27 mouse cellular contexts compared by ENCODE assay signal in the genomic region with DNA sequence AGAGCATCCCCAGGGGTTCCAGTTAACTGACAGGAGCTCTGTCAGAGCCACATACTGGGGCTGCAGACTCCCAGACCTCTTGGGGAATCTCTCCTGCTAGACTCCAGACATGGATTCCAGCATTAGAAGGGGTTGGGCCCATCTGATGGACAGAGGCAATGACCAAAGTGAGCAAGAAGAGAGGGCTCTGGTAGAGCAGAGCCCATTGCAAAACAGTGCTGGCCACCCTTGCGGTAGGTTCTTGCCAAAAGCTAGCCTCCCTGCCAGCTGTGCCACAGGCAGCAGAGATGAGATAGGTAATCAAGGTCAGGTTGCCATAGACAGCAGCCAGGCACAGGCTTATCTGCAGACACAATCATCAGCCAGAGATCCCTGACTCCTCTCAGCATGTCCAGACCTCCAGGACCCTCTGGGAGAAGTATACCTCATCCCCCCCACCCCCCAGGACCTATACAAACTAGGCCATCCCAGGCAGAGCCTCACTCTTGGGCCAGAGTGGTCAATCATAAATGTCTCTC.
A peak's percentile ranks its signal among the peaks of the same experiment; 100 is the strongest.
DNase-seq lines count a peak whose midpoint lies in the region; ATAC-seq and TF ChIP-seq lines count a peak whose summit lies in the region.
"Had no signal": no experiment of that assay in that cellular context is flagged by ENCODE, and none has a peak within 500 bp of the region (broad histone marks: within the 10 kb centered on the region; RNA-seq: fewer than 3 reads in every experiment).

No protein-coding gene starts in this region.

- no peak overlapping the region for H3K9ac ChIP-seq in hindbrain, embryonic 13.5 days
- H3K9ac ChIP-seq in hindbrain, postnatal 0 days (replicated peaks; ENCODE audit: low read length), result no peak overlapping the region
- no peak overlapping the region for H3K9ac ChIP-seq in midbrain, embryonic 12.5 days (replicated peaks)
- no peak overlapping the region for H3K9ac ChIP-seq in midbrain, embryonic 16.5 days (ENCODE audit: low read depth, low read length)
- H3K9ac ChIP-seq: embryonic facial prominence, embryonic 12.5 days; heart, embryonic 15.5 days; hindbrain, embryonic 14.5 days; kidney, embryonic 15.5 days; limb, embryonic 12.5 days; liver, embryonic 13.5 days had no signal

- no peak for TF ChIP-seq CTCF in hindbrain, postnatal 0 days (IDR thresholded peaks at IDR 0.05; ENCODE audit: low read depth)

- peak; percentile 47 for DNase-seq in adrenal gland, adult 2 months
- DNase-seq in adrenal gland, adult 8-10 months, result no peak
- DNase-seq in hindbrain, postnatal 0 days (ENCODE audit: low spot score), result no peak
- DNase-seq in adrenal gland, postnatal 25 days, result peak; percentile 21
- DNase-seq: cerebellum, adult 11-12 months; cerebellum, adult 9-11 months; embryo, embryonic 11 days; gastrocnemius, postnatal 10 days; heart, postnatal 36 days; kidney, adult 18-20 months; kidney, postnatal 25 days; liver, embryonic 13.5 days; lung, adult 2 months; right cerebral cortex, postnatal 4 days; thymus, adult 2 months; thymus, postnatal 4 days had no signal

- H3K27me3 ChIP-seq in hindbrain, embryonic 13.5 days, result no peaks in the 10 kb centered on the region; the same call in 1 of the 2 replicates
- no peaks in the 10 kb centered on the region for H3K27me3 ChIP-seq in hindbrain, postnatal 0 days (ENCODE audit: insufficient read depth, low read length)
- peaks cover 5% of the 10 kb centered on the region; the same call in 1 of the 2 replicates for H3K27me3 ChIP-seq in midbrain, embryonic 12.5 days
- no peaks in the 10 kb centered on the region for H3K27me3 ChIP-seq in midbrain, embryonic 16.5 days (ENCODE audit: control insufficient read depth, insufficient read depth, low read depth, low read length)
- H3K27me3 ChIP-seq: embryonic facial prominence, embryonic 12.5 days; heart, embryonic 15.5 days; kidney, embryonic 15.5 days; limb, embryonic 12.5 days; liver, embryonic 13.5 days had no signal

- peaks cover 45% of the 10 kb centered on the region for H3K4me1 ChIP-seq in hindbrain, embryonic 13.5 days (replicated peaks)
- H3K4me1 ChIP-seq in hindbrain, postnatal 0 days (ENCODE audit: insufficient read depth, low read length), result peaks cover 33% of the 10 kb centered on the region
- H3K4me1 ChIP-seq in midbrain, embryonic 12.5 days, result peaks cover 43% of the 10 kb centered on the region
- peaks cover 16% of the 10 kb centered on the region for H3K4me1 ChIP-seq in midbrain, embryonic 16.5 days (ENCODE audit: control insufficient read depth, insufficient read depth, low read length)
- H3K4me1 ChIP-seq: heart, embryonic 10.5 days; heart, embryonic 15.5 days; kidney, embryonic 15.5 days; liver, embryonic 13.5 days had no signal

- ATAC-seq in hindbrain, embryonic 13.5 days (ENCODE audit: low FRiP score), result no peak
- ATAC-seq in hindbrain, postnatal 0 days, result no peak
- ATAC-seq in midbrain, embryonic 12.5 days (ENCODE audit: low FRiP score, low read depth), result no peak
- no peak for ATAC-seq in midbrain, embryonic 16.5 days

- no peaks in the 10 kb centered on the region for H3K36me3 ChIP-seq in hindbrain, embryonic 13.5 days
- no peaks in the 10 kb centered on the region for H3K36me3 ChIP-seq in hindbrain, postnatal 0 days (ENCODE audit: insufficient read depth, low read length)
- no peaks in the 10 kb centered on the region for H3K36me3 ChIP-seq in midbrain, embryonic 12.5 days
- no peaks in the 10 kb centered on the region for H3K36me3 ChIP-seq in midbrain, embryonic 16.5 days (ENCODE audit: control insufficient read depth, insufficient read depth, low read length)
- H3K36me3 ChIP-seq: embryonic facial prominence, embryonic 12.5 days; G1E; heart, embryonic 10.5 days; heart, embryonic 15.5 days; kidney, embryonic 15.5 days; limb, embryonic 12.5 days; liver, embryonic 13.5 days had no signal

- no peaks in the 10 kb centered on the region for H3K9me3 ChIP-seq in hindbrain, embryonic 13.5 days
- H3K9me3 ChIP-seq in hindbrain, postnatal 0 days (ENCODE audit: low read length), result no peaks in the 10 kb centered on the region
- no peaks in the 10 kb centered on the region for H3K9me3 ChIP-seq in midbrain, embryonic 12.5 days
- H3K9me3 ChIP-seq in midbrain, embryonic 16.5 days (replicated peaks; ENCODE audit: control insufficient read depth, low read length, poor library complexity, severe bottlenecking), result no peaks in the 10 kb centered on the region
- H3K9me3 ChIP-seq: embryonic facial prominence, embryonic 12.5 days; heart, embryonic 10.5 days; heart, embryonic 15.5 days; kidney, embryonic 15.5 days; limb, embryonic 12.5 days had no signal

- no peak overlapping the region for H3K4me2 ChIP-seq in hindbrain, embryonic 13.5 days
- H3K4me2 ChIP-seq in hindbrain, postnatal 0 days (ENCODE audit: low read depth, low read length), result no peak overlapping the region
- no peak overlapping the region for H3K4me2 ChIP-seq in midbrain, embryonic 12.5 days (replicated peaks)
- no peak overlapping the region for H3K4me2 ChIP-seq in midbrain, embryonic 16.5 days (ENCODE audit: low read length)
- H3K4me2 ChIP-seq: embryonic facial prominence, embryonic 12.5 days; heart, embryonic 15.5 days; hindbrain, embryonic 14.5 days; kidney, embryonic 15.5 days; limb, embryonic 12.5 days; liver, embryonic 13.5 days had no signal

- WGBS in hindbrain, embryonic 13.5 days, result 75% methylated on average over 1 of the region's 1 CpGs
- WGBS in hindbrain, postnatal 0 days, result 82% methylated on average over 1 of the region's 1 CpGs
- WGBS in midbrain, embryonic 12.5 days, result 90% methylated on average over 1 of the region's 1 CpGs
- WGBS in midbrain, embryonic 16.5 days, result 100% methylated on average over 1 of the region's 1 CpGs

- H3K4me3 ChIP-seq in hindbrain, embryonic 13.5 days, result no peak overlapping the region
- no peak overlapping the region for H3K4me3 ChIP-seq in hindbrain, postnatal 0 days (ENCODE audit: low read length)
- H3K4me3 ChIP-seq in midbrain, embryonic 12.5 days, result no peak overlapping the region
- H3K4me3 ChIP-seq in midbrain, embryonic 16.5 days (ENCODE audit: low read depth, low read length), result no peak overlapping the region
- H3K4me3 ChIP-seq: embryonic facial prominence, embryonic 12.5 days; heart, embryonic 10.5 days; heart, embryonic 15.5 days; kidney, embryonic 15.5 days; limb, embryonic 12.5 days; liver, embryonic 13.5 days had no signal

- peak overlapping the region; percentile 55; the same call in 1 of the 2 replicates for H3K27ac ChIP-seq in hindbrain, embryonic 13.5 days
- H3K27ac ChIP-seq in hindbrain, postnatal 0 days, result no peak overlapping the region
- peak overlapping the region; percentile 39; the same call in 1 of the 2 replicates for H3K27ac ChIP-seq in midbrain, embryonic 12.5 days (replicated peaks)
- H3K27ac ChIP-seq in midbrain, embryonic 16.5 days (ENCODE audit: low read length), result no peak overlapping the region; the same call in 1 of the 2 replicates
- H3K27ac ChIP-seq: embryonic facial prominence, embryonic 12.5 days; heart, embryonic 10.5 days; heart, embryonic 15.5 days; kidney, embryonic 15.5 days; limb, embryonic 12.5 days; liver, embryonic 13.5 days; macrophage had no signal

Comparison
In these comparisons a context has a peak if more than half of its experiments do, and no peak if none do; other contexts are left out.
1. DNase-seq: peak in adrenal gland, adult 2 months (single experiment) and adrenal gland, postnatal 25 days (single experiment); none in adrenal gland, adult 8-10 months (single experiment) and hindbrain, postnatal 0 days (single experiment).
2. H3K27ac ChIP-seq: peak in hindbrain, embryonic 13.5 days (single experiment) and midbrain, embryonic 12.5 days (single experiment); none in hindbrain, postnatal 0 days (single experiment) and midbrain, embryonic 16.5 days (single experiment).